Mouse (Mus musculus): Measurements from ENCODE around the gene Gpatch2. TPM values are rescaled to one million over a fixed set of nuclear protein-coding genes. Genes with fewer than 3 reads are reported as not detected.

Gene Gpatch2
- 10 to 100 TPM; 21.4 to 24.8 TPM for total RNA-seq (2021)

GRCm38 (mm10) chr1:187215181-187216116, at the start of gene Gpatch2, which contains the start of gene Spata17:
Gpatch2 (plus strand) TSS chr1:187215508.
Spata17 (minus strand) TSS chr1:187215465.
- DNase-seq (ENCODE audit: low spot score in 2 of 2): peak; percentile 78 to 81
- intact Hi-C loops (cut with DNase I): no loop called here

GRCm38 (mm10) chr1:187169646-187170045, 45.7 kb upstream of the Gpatch2 start:
- DNase-seq (ENCODE audit: low spot score in 2 of 2): no peak
- intact Hi-C loops (cut with DNase I): no loop called here

- intact Hi-C loops (cut with DNase I): no loop called here
These were observed 44.9 kb upstream of the Gpatch2 start for GRCm38 (mm10) chr1:187170361-187170760.

GRCm38 (mm10) chr1:187175991-187176390, 39.3 kb upstream of the Gpatch2 start:
- intact Hi-C loops (cut with DNase I): no loop called here
- DNase-seq (ENCODE audit: low spot score in 2 of 2): no peak

More at GRCm38 (mm10) chr1:187170361-187170760, 44.9 kb upstream of the Gpatch2 start:
- DNase-seq (ENCODE audit: low spot score in 2 of 2): no peak

- intact Hi-C loops (cut with DNase I): no loop called here
- DNase-seq (ENCODE audit: low spot score in 2 of 2): no peak
These were observed 36.8 kb upstream of the Gpatch2 start for GRCm38 (mm10) chr1:187178546-187178945.

- intact Hi-C loops (cut with DNase I): no loop called here
- no peak for DNase-seq (ENCODE audit: low spot score in 2 of 2)
These were observed 9.8 kb upstream of the Gpatch2 start for GRCm38 (mm10) chr1:187205506-187205905.

- DNase-seq (ENCODE audit: low spot score in 2 of 2): no peak
These were observed 5.8 kb upstream of the Gpatch2 start for GRCm38 (mm10) chr1:187209496-187209895.

GRCm38 (mm10) chr1:187210736-187211135, 4.6 kb upstream of the Gpatch2 start:
- intact Hi-C loops (cut with DNase I): no loop called here
- DNase-seq (ENCODE audit: low spot score in 2 of 2): no peak

More at GRCm38 (mm10) chr1:187209496-187209895, 5.8 kb upstream of the Gpatch2 start:
- intact Hi-C loops (cut with DNase I): no loop called here

- no peak for DNase-seq (ENCODE audit: low spot score in 2 of 2)
These were observed 1.5 kb downstream of the Gpatch2 start for GRCm38 (mm10) chr1:187216620-187217410.

GRCm38 (mm10) chr1:187220756-187221155, 5.4 kb downstream of the Gpatch2 start:
- intact Hi-C loops (cut with DNase I): no loop called here
- no peak for DNase-seq (ENCODE audit: low spot score in 2 of 2)

More at GRCm38 (mm10) chr1:187216620-187217410, 1.5 kb downstream of the Gpatch2 start:
- intact Hi-C loops (cut with DNase I): no loop called here

GRCm38 (mm10) chr1:187226328-187227025, 11.2 kb downstream of the Gpatch2 start:
- no peak for DNase-seq (ENCODE audit: low spot score in 2 of 2)
- intact Hi-C loops (cut with DNase I): no loop called here

- no peak for DNase-seq (ENCODE audit: low spot score in 2 of 2)
- intact Hi-C loops (cut with DNase I): no loop called here
These were observed 13.3 kb downstream of the Gpatch2 start for GRCm38 (mm10) chr1:187228414-187229146.

- intact Hi-C loops (cut with DNase I): no loop called here
- no peak for DNase-seq (ENCODE audit: low spot score in 2 of 2)
These were observed 14.9 kb downstream of the Gpatch2 start for GRCm38 (mm10) chr1:187230255-187230654.

GRCm38 (mm10) chr1:187232196-187232955, 17.1 kb downstream of the Gpatch2 start:
- intact Hi-C loops (cut with DNase I): no loop called here
- DNase-seq (ENCODE audit: low spot score in 2 of 2): no peak

GRCm38 (mm10) chr1:187232996-187233615, 17.8 kb downstream of the Gpatch2 start:
- intact Hi-C loops (cut with DNase I): no loop called here
- no peak for DNase-seq (ENCODE audit: low spot score in 2 of 2)

- intact Hi-C loops (cut with DNase I): no loop called here
These were observed 19.9 kb downstream of the Gpatch2 start for GRCm38 (mm10) chr1:187235161-187235560.

GRCm38 (mm10) chr1:187236296-187236695, 21.0 kb downstream of the Gpatch2 start:
- intact Hi-C loops (cut with DNase I): no loop called here
- no peak for DNase-seq (ENCODE audit: low spot score in 2 of 2)

More at GRCm38 (mm10) chr1:187235161-187235560, 19.9 kb downstream of the Gpatch2 start:
- DNase-seq (ENCODE audit: low spot score in 2 of 2): no peak

GRCm38 (mm10) chr1:187238061-187238460, 22.8 kb downstream of the Gpatch2 start:
- no peak for DNase-seq (ENCODE audit: low spot score in 2 of 2)

More at GRCm38 (mm10) chr1:187238061-187238460, 22.8 kb downstream of the Gpatch2 start:
- intact Hi-C loops (cut with DNase I): no loop called here

Data from left cerebral cortex, postnatal 36 days (tissue).